Mouse (Mus musculus) embryonic facial prominence, embryonic 11.5 days (tissue): ENCODE results near the gene Tpd52l2. TPM values are rescaled to one million over a fixed set of nuclear protein-coding genes. Genes with fewer than 3 reads are reported as not detected.

Experiments used
- ATAC-seq: fragments of 200-750 bp; cut with Nextera tagmentation; replicated peaks from 2 replicates; pipeline ENCODE4 v1.8.0; 2017; ENCODE audit warnings: low read depth; ENCODE audit not compliant: insufficient number of reproducible peaks, low FRiP score, low TSS enrichment
- DNase-seq: peaks from one replicate; pipeline ENCODE4 v3.0.0-alpha.2; 2015; ENCODE audit warnings: low spot score
- H3K27ac ChIP-seq: fragments of 300-500 bp; sonication (generic); replicated peaks from 2 replicates; pipeline ENCODE4 v1.5.1; 2014; ENCODE audit warnings: mild to moderate bottlenecking, low read depth, low read length, control low read depth
- H3K27me3 ChIP-seq: fragments of 300-500 bp; sonication (generic); 2 replicates; pipeline ENCODE4 v1.6.1; 2014; ENCODE audit warnings: mild to moderate bottlenecking, low read length, moderate library complexity, mixed read lengths; ENCODE audit not compliant: control insufficient read depth, insufficient read depth
- H3K36me3 ChIP-seq: fragments of 300-500 bp; sonication (generic); replicated peaks from 2 replicates; pipeline ENCODE4 v1.6.1; 2014; ENCODE audit warnings: low read depth, mild to moderate bottlenecking, low read length, moderate library complexity, mixed read lengths; ENCODE audit not compliant: control insufficient read depth, insufficient read depth
- H3K4me1 ChIP-seq: fragments of 300-500 bp; sonication (generic); 2 replicates; pipeline ENCODE4 v1.6.1; 2014; ENCODE audit warnings: low read length, mixed read lengths; ENCODE audit not compliant: control insufficient read depth, insufficient read depth
- H3K4me2 ChIP-seq: fragments of 300-500 bp; sonication (generic); 2 replicates; pipeline ENCODE4 v1.6.1; 2014; ENCODE audit warnings: low read depth, mild to moderate bottlenecking, control low read depth, low read length, moderate library complexity
- H3K4me3 ChIP-seq: fragments of 300-500 bp; sonication (generic); 2 replicates; pipeline ENCODE4 v1.5.1; 2014; ENCODE audit warnings: low read depth, low read length, control low read depth
- H3K9ac ChIP-seq: fragments of 300-500 bp; sonication (generic); replicated peaks from 2 replicates; pipeline ENCODE4 v1.6.1; 2014; ENCODE audit warnings: mild to moderate bottlenecking, control low read depth, low read length
- H3K9me3 ChIP-seq: fragments of 300-500 bp; sonication (generic); replicated peaks from 2 replicates; pipeline ENCODE4 v1.6.1; 2016; ENCODE audit warnings: mild to moderate bottlenecking, low read length, inconsistent platforms, mixed read lengths; ENCODE audit not compliant: control insufficient read depth
- WGBS: fragments of 180-500 bp; shearing (Covaris S2); extraction: QIAGEN DNeasy Blood & Tissue Kit; methylation state at CpG from one replicate; pipeline ENCODE4 v1.1.7; 2014; 5-methylcytosine and 5-hydroxymethylcytosine counted together
- polyA plus RNA-seq: library from polyadenylated mRNA; unstranded; fragments of >200 nt; fragmentation: Nextera tagmentation; extraction: Ambion mirVana; gene quantifications from 2 replicates; pipeline ENCODE4 v1.2.1, GENCODE M21; 2014

The Tpd52l2 gene
- polyA plus RNA-seq, 1 experiment from 2014 or later, result 169 TPM

- peaks cover 13% of the 10 kb centered on the region for H3K36me3 ChIP-seq
- H3K4me1 ChIP-seq, result no peaks in the 10 kb centered on the region
- H3K4me2 ChIP-seq, result no peak overlapping the region
- no peaks in the 10 kb centered on the region for H3K27me3 ChIP-seq
- ATAC-seq (no peak), DNase-seq (no peak)
- no peak overlapping the region for H3K9ac ChIP-seq
- H3K9me3 ChIP-seq, result no peaks in the 10 kb centered on the region
- H3K4me3 ChIP-seq, result no peak overlapping the region
- no peak overlapping the region for H3K27ac ChIP-seq
Observed at GRCm38 (mm10) chr2:181553772-181554171, 56.8 kb downstream of the Tpd52l2 start.

DNA sequence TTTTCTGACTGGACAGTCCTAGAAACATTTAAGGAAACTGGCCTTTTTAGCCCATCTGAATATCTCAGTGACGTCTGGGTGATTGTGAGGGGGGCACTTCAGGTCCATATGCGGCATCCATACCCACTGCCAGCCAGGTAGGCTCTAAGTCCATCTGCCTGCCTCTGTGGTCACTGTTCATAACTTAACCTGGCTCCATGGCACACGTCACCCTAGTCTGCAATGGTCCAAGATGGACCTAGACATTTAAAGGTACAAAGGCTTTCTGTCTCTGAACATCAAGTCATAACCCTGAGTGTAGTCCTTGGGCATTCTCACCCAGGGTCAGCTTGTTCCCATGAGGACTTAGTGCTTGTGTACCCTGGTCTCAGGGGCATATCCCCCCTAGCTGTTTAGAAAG lies 70.4 kb downstream of the Tpd52l2 start:
- Histone ChIP-seq H3K4me3 (no peak overlapping the region), H3K9me3 (no peaks in the 10 kb centered on the region), H3K27me3 (no peaks in the 10 kb centered on the region), H3K36me3 (no peaks in the 10 kb centered on the region), H3K27ac (no peak overlapping the region), H3K9ac (no peak overlapping the region), H3K4me2 (no peak overlapping the region), H3K4me1 (no peaks in the 10 kb centered on the region)
- ATAC-seq (no peak), DNase-seq (no peak)
- WGBS, result 82% methylated on average over 3 of the region's 3 CpGs

Other genes with a start within 250 kb of the Tpd52l2 start
- gene Gmeb2, start 209.1 kb upstream of the Tpd52l2 start, polyA plus RNA-seq, result 18.0 and 18.3 TPM in 2 replicates
- 79.6 and 98.0 TPM in 2 replicates for gene Stmn3, start 182.6 kb upstream of the Tpd52l2 start, polyA plus RNA-seq
- gene Rtel1, start 177.4 kb upstream of the Tpd52l2 start, polyA plus RNA-seq, result 52.5 and 55.9 TPM in 2 replicates
- gene Zgpat, start 132.2 kb upstream of the Tpd52l2 start, polyA plus RNA-seq, result 29.1 and 37.0 TPM in 2 replicates
- gene Arfrp1, start 131.7 kb upstream of the Tpd52l2 start, polyA plus RNA-seq, result 49.7 and 50.8 TPM in 2 replicates
- gene Lime1, start 117.1 kb upstream of the Tpd52l2 start, polyA plus RNA-seq, result 15.2 and 18.5 TPM in 2 replicates
- 7.4 and 9.0 TPM in 2 replicates for gene Zbtb46, start 37.7 kb upstream of the Tpd52l2 start, polyA plus RNA-seq
- gene Abhd16b, start 3.9 kb upstream of the Tpd52l2 start, polyA plus RNA-seq, result 0.11 and 0.15 TPM in 2 replicates
- gene Dnajc5, start 23.3 kb downstream of the Tpd52l2 start, polyA plus RNA-seq, result 77.0 and 79.1 TPM in 2 replicates
- gene Uckl1, start 87.8 kb downstream of the Tpd52l2 start, polyA plus RNA-seq, result 33.5 and 38.6 TPM in 2 replicates
- gene Prpf6, start 94.7 kb downstream of the Tpd52l2 start, polyA plus RNA-seq, result 79.0 and 80.3 TPM in 2 replicates
- 24.4 and 31.3 TPM in 2 replicates for gene Zfp512b, start 95.7 kb downstream of the Tpd52l2 start, polyA plus RNA-seq
- 22.7 and 30.3 TPM in 2 replicates for gene Samd10, start 102.1 kb downstream of the Tpd52l2 start, polyA plus RNA-seq
- gene Gm29797, start 159.9 kb downstream of the Tpd52l2 start, polyA plus RNA-seq, result 0.29 and 0.39 TPM in 2 replicates
- 15.9 and 20.4 TPM in 2 replicates for gene Sox18, start 174.5 kb downstream of the Tpd52l2 start, polyA plus RNA-seq
- gene Tcea2, start 183.2 kb downstream of the Tpd52l2 start, polyA plus RNA-seq, result 21.8 and 22.5 TPM in 2 replicates
- 74.3 and 83.0 TPM in 2 replicates for gene Rgs19, start 196.8 kb downstream of the Tpd52l2 start, polyA plus RNA-seq
- not detected in 2 replicates for gene Lkaaear1, start 201.3 kb downstream of the Tpd52l2 start, polyA plus RNA-seq
- 4.6 and 6.1 TPM in 2 replicates for gene Oprl1, start 217.9 kb downstream of the Tpd52l2 start, polyA plus RNA-seq